8 mouse cellular contexts compared by ENCODE assay signal in the genomic region with DNA sequence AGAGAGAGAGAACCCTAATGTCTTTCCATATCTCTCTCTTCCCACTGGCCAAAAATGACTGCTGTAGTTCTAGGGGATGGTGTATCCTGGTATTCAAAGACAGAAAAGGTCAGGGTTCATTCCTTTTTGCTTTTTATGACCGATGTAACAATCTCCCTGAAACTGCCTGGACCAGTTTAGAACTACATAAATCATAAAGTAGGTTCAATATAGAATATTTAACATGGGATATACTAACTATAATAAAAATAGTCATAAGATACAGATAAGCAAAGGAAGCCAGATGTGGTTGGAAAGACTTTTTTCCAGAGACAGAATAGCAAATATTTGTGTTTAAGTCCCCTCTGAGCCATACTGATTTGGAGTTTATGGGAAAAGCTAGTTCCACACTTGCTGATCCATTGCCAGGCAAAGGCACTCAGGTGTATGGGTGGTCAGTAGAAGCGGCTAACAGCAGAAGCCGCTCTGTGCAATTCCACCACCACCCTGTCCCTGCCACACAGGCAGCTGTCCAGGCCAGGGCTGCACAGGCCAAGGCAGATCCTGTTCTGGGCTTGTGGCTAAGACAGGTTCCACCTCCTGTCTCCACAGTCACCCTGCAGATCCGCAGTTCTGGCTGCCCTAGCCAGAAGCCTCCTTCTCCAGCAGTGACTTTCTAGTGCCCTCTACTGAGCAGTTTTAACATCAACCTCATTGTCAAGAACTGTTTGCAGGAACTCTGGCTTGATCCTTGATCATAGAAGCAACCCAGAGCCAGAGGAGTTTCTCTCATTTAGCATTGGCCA. TPM values are rescaled to one million over a fixed set of nuclear protein-coding genes. Genes with fewer than 3 reads are reported as not detected.
DNase-seq lines count a peak whose midpoint lies in the region; ATAC-seq and TF ChIP-seq lines count a peak whose summit lies in the region.

No protein-coding gene starts in this region.

- H3K27me3 ChIP-seq in ES-Bruce4 (ENCODE audit: control insufficient read depth, insufficient read depth, low read length, poor library complexity, severe bottlenecking): no peaks in the 10 kb centered on the region
- H3K27me3 ChIP-seq in forebrain, embryonic 11.5 days (ENCODE audit: control insufficient read depth, insufficient read depth, low read length): no peaks in the 10 kb centered on the region
- no peaks in the 10 kb centered on the region for H3K27me3 ChIP-seq in heart, postnatal 0 days (ENCODE audit: control insufficient read depth, insufficient read depth, low read length)
- no peaks in the 10 kb centered on the region for H3K27me3 ChIP-seq in liver, postnatal 0 days (ENCODE audit: insufficient read depth, low read length)

- no peak for TF ChIP-seq EP300 in ES-Bruce4 (IDR thresholded peaks at IDR 0.05; ENCODE audit: insufficient read depth, low read depth, low read length)
- no peak for TF ChIP-seq EP300 in heart, postnatal 0 days (IDR thresholded peaks at IDR 0.05; ENCODE audit: low read depth)
- no peak for TF ChIP-seq EP300 in liver, postnatal 0 days (IDR thresholded peaks at IDR 0.05; ENCODE audit: low read depth)

- no peak overlapping the region for H3K9ac ChIP-seq in ES-Bruce4 (ENCODE audit: low read depth, poor library complexity, severe bottlenecking)
- H3K9ac ChIP-seq in forebrain, embryonic 11.5 days (ENCODE audit: low read length): no peak overlapping the region
- no peak overlapping the region for H3K9ac ChIP-seq in heart, postnatal 0 days (replicated peaks; ENCODE audit: low read depth, low read length)
- H3K9ac ChIP-seq in liver, postnatal 0 days (replicated peaks): no peak overlapping the region

- no peak overlapping the region for H3K27ac ChIP-seq in ES-Bruce4 (ENCODE audit: insufficient read depth, low read length)
- H3K27ac ChIP-seq in forebrain, embryonic 11.5 days (ENCODE audit: low read depth, low read length): no peak overlapping the region
- H3K27ac ChIP-seq in heart, postnatal 0 days (ENCODE audit: low read depth): no peak overlapping the region
- no peak overlapping the region for H3K27ac ChIP-seq in liver, postnatal 0 days (ENCODE audit: low read depth)

- no peak overlapping the region for H3K4me2 ChIP-seq in forebrain, embryonic 11.5 days (ENCODE audit: low read depth, low read length, severe bottlenecking)
- no peak overlapping the region for H3K4me2 ChIP-seq in heart, postnatal 0 days (ENCODE audit: low read depth, low read length)
- H3K4me2 ChIP-seq in liver, postnatal 0 days (ENCODE audit: low read depth, low read length): no peak overlapping the region

- ATAC-seq in forebrain, embryonic 11.5 days (replicated peaks; ENCODE audit: low FRiP score): peak; percentile 90
- peak; percentile 83 for ATAC-seq in heart, postnatal 0 days (ENCODE audit: insufficient read depth, low read depth)
- ATAC-seq in liver, postnatal 0 days: no peak

- H3K4me3 ChIP-seq in ES-Bruce4 (ENCODE audit: low read depth, low read length): no peak overlapping the region
- no peak overlapping the region for H3K4me3 ChIP-seq in forebrain, embryonic 11.5 days (ENCODE audit: low read depth, low read length)
- H3K4me3 ChIP-seq in heart, postnatal 0 days (ENCODE audit: low read depth, low read length): no peak overlapping the region
- H3K4me3 ChIP-seq in liver, postnatal 0 days (ENCODE audit: low read depth, low read length): no peak overlapping the region

- TF ChIP-seq CTCF in ES-Bruce4 (IDR thresholded peaks at IDR 0.05; ENCODE audit: low read depth, low read length): peak; percentile 65
- peak; percentile 79 for TF ChIP-seq CTCF in heart, postnatal 0 days (IDR thresholded peaks at IDR 0.05; ENCODE audit: low read depth)
- peak; percentile 55 for TF ChIP-seq CTCF in liver, postnatal 0 days (IDR thresholded peaks at IDR 0.05; ENCODE audit: low read depth)

- 49% methylated on average over 4 of the region's 4 CpGs for WGBS in forebrain, embryonic 11.5 days
- WGBS in heart, postnatal 0 days: 41% methylated on average over 4 of the region's 4 CpGs
- 46% methylated on average over 4 of the region's 4 CpGs for WGBS in liver, postnatal 0 days (ENCODE audit: insufficient replicate concordance)

- TF ChIP-seq POLR2A in ES-Bruce4 (IDR thresholded peaks at IDR 0.05; ENCODE audit: insufficient read depth, low read length): no peak

- DNase-seq in brain, embryonic 18.5 days (ENCODE audit: low read depth, low spot score): peak; percentile 61
- peak; percentile 69 for DNase-seq in forebrain, embryonic 11.5 days (ENCODE audit: low spot score)
- DNase-seq in heart, postnatal 0 days (ENCODE audit: low spot score): peak; percentile 71
- peak; percentile 14 to 27 for DNase-seq in kidney, postnatal 36 days
- no peak for DNase-seq in liver, postnatal 0 days
- peak; percentile 7 for DNase-seq in ovary, postnatal 10 days (ENCODE audit: low spot score)
- no peak for DNase-seq in c-Kit-positive CD71-positive TER-119-positive erythroid progenitor cells, embryonic 14.5 days (ENCODE audit: low spot score)

- H3K9me3 ChIP-seq in ES-Bruce4 (replicated peaks; ENCODE audit: control insufficient read depth, insufficient read depth, low read length, poor library complexity, severe bottlenecking): no peaks in the 10 kb centered on the region
- H3K9me3 ChIP-seq in forebrain, embryonic 11.5 days (ENCODE audit: control insufficient read depth, low read length): no peaks in the 10 kb centered on the region
- H3K9me3 ChIP-seq in heart, postnatal 0 days (replicated peaks; ENCODE audit: control insufficient read depth, low read length): no peaks in the 10 kb centered on the region
- no peaks in the 10 kb centered on the region for H3K9me3 ChIP-seq in liver, postnatal 0 days (ENCODE audit: low read length)

- no peaks in the 10 kb centered on the region for H3K4me1 ChIP-seq in ES-Bruce4 (ENCODE audit: control insufficient read depth, insufficient read depth, low read length)
- H3K4me1 ChIP-seq in forebrain, embryonic 11.5 days (replicated peaks; ENCODE audit: control insufficient read depth, insufficient read depth, low read length): no peaks in the 10 kb centered on the region
- H3K4me1 ChIP-seq in heart, postnatal 0 days (ENCODE audit: control insufficient read depth, insufficient read depth): no peaks in the 10 kb centered on the region
- H3K4me1 ChIP-seq in liver, postnatal 0 days (ENCODE audit: insufficient read depth): no peaks in the 10 kb centered on the region

- H3K36me3 ChIP-seq in ES-Bruce4 (ENCODE audit: control insufficient read depth, insufficient read depth, low read length, poor library complexity, severe bottlenecking): no peaks in the 10 kb centered on the region
- no peaks in the 10 kb centered on the region for H3K36me3 ChIP-seq in forebrain, embryonic 11.5 days (ENCODE audit: control insufficient read depth, insufficient read depth, low read length)
- H3K36me3 ChIP-seq in heart, postnatal 0 days (replicated peaks; ENCODE audit: control insufficient read depth, insufficient read depth, low read length): no peaks in the 10 kb centered on the region
- no peaks in the 10 kb centered on the region for H3K36me3 ChIP-seq in liver, postnatal 0 days (replicated peaks; ENCODE audit: insufficient read depth, low read length)

RNA-seq across cellular contexts. Expression of gene 4930453N24Rik, which starts 47.5 kb away (rescaled TPM):
- 28.6 and 30.0 TPM in 2 replicates for polyA plus RNA-seq in ES-Bruce4 (2011; ENCODE audit: insufficient read depth, insufficient read length, low read depth, missing spikeins)
- 28.9 and 33.0 TPM in 2 replicates for polyA plus RNA-seq in forebrain, embryonic 11.5 days (2014; fragmentation: Nextera tagmentation; extraction: Ambion mirVana)
- 11.9 and 12.2 TPM in 2 replicates for total RNA-seq in heart, postnatal 0 days (2014; rRNA removed; ENCODE audit: low replicate concordance)
- 17.7 and 19.2 TPM in 2 replicates for polyA plus RNA-seq in heart, postnatal 0 days (2015; fragmentation: Nextera tagmentation; extraction: Ambion mirVana)
- 10.0 and 10.5 TPM in 2 replicates for polyA plus RNA-seq in liver, postnatal 0 days (2015; fragmentation: Nextera tagmentation; extraction: Ambion mirVana)

Comparison
In these comparisons a context has a peak if more than half of its experiments do, and no peak if none do; other contexts are left out.
1. DNase-seq: peak in brain, embryonic 18.5 days (single experiment), forebrain, embryonic 11.5 days (single experiment), heart, postnatal 0 days (single experiment), kidney, postnatal 36 days (2 of 2) and ovary, postnatal 10 days (single experiment); none in liver, postnatal 0 days (single experiment) and c-Kit-positive CD71-positive TER-119-positive erythroid progenitor cells, embryonic 14.5 days (single experiment).
2. Peak in every context shown above with its lines, with median percentiles within 50 percentile points of each other: CTCF ChIP-seq.